Mouse (Mus musculus) limb, embryonic 11.5 days (tissue): ENCODE measurements around the gene Krt16. TPM values are rescaled to one million over a fixed set of nuclear protein-coding genes. Genes with fewer than 3 reads are reported as not detected.
A peak's percentile ranks its signal among the peaks of the same experiment; 100 is the strongest.
"Not testable (repeated sequence)": the region's sequence is repeated elsewhere in the genome, so short reads cannot be mapped to it uniquely, and the experiment has no call there.

Experiments
- ATAC-seq: fragments of 200-750 bp; cut with Nextera tagmentation; 2 replicates; pipeline ENCODE4 v1.8.0; 2017; ENCODE audit warnings: low read depth; ENCODE audit not compliant: insufficient number of reproducible peaks, low FRiP score, low TSS enrichment
- DNase-seq: peaks from one replicate; pipeline ENCODE4 v3.0.0-alpha.2; 2015; ENCODE audit warnings: low spot score
- H3K27ac ChIP-seq: fragments of 300-500 bp; sonication (generic); replicated peaks from 2 replicates; pipeline ENCODE4 v1.5.1; 2014; ENCODE audit warnings: low read depth, mild to moderate bottlenecking, low read length
- H3K27me3 ChIP-seq: fragments of 300-500 bp; sonication (generic); 2 replicates; pipeline ENCODE4 v1.6.1; 2014; ENCODE audit warnings: mild to moderate bottlenecking, low read length, mixed read lengths; ENCODE audit not compliant: control insufficient read depth, insufficient read depth
- H3K36me3 ChIP-seq: fragments of 300-500 bp; sonication (generic); 2 replicates; pipeline ENCODE4 v1.6.1; 2014; ENCODE audit warnings: mild to moderate bottlenecking, low read length, moderate library complexity, mixed read lengths; ENCODE audit not compliant: control insufficient read depth, insufficient read depth
- H3K4me1 ChIP-seq: fragments of 300-500 bp; sonication (generic); 2 replicates; pipeline ENCODE4 v1.6.1; 2014; ENCODE audit warnings: low read length, mixed read lengths; ENCODE audit not compliant: control insufficient read depth, insufficient read depth
- H3K4me2 ChIP-seq: fragments of 300-500 bp; sonication (generic); 2 replicates; pipeline ENCODE4 v1.6.1; 2014; ENCODE audit warnings: low read depth, mild to moderate bottlenecking, moderate library complexity; ENCODE audit not compliant: severe bottlenecking
- H3K4me3 ChIP-seq: fragments of 300-500 bp; sonication (generic); 2 replicates; pipeline ENCODE4 v1.5.1; 2014; ENCODE audit warnings: low read depth, low read length
- H3K9ac ChIP-seq: fragments of 300-500 bp; sonication (generic); 2 replicates; pipeline ENCODE4 v1.6.1; 2014; ENCODE audit warnings: mild to moderate bottlenecking, low read length
- H3K9me3 ChIP-seq: fragments of 300-500 bp; sonication (generic); 2 replicates; pipeline ENCODE4 v1.6.1; 2016; ENCODE audit warnings: low read length; ENCODE audit not compliant: control insufficient read depth
- WGBS: fragments of 180-500 bp; shearing (Covaris S2); extraction: QIAGEN DNeasy Blood & Tissue Kit; methylation state at CpG from one replicate; pipeline ENCODE4 v1.1.7; 2014; 5-methylcytosine and 5-hydroxymethylcytosine counted together
- polyA plus RNA-seq: library from polyadenylated mRNA; unstranded; fragments of >200 nt; fragmentation: Nextera tagmentation; extraction: Ambion mirVana; gene quantifications from 2 replicates; pipeline ENCODE4 v1.2.1, GENCODE M21; 2014

The Krt16 gene
- polyA plus RNA-seq, 1 experiment from 2014 or later = not detected

DNA sequence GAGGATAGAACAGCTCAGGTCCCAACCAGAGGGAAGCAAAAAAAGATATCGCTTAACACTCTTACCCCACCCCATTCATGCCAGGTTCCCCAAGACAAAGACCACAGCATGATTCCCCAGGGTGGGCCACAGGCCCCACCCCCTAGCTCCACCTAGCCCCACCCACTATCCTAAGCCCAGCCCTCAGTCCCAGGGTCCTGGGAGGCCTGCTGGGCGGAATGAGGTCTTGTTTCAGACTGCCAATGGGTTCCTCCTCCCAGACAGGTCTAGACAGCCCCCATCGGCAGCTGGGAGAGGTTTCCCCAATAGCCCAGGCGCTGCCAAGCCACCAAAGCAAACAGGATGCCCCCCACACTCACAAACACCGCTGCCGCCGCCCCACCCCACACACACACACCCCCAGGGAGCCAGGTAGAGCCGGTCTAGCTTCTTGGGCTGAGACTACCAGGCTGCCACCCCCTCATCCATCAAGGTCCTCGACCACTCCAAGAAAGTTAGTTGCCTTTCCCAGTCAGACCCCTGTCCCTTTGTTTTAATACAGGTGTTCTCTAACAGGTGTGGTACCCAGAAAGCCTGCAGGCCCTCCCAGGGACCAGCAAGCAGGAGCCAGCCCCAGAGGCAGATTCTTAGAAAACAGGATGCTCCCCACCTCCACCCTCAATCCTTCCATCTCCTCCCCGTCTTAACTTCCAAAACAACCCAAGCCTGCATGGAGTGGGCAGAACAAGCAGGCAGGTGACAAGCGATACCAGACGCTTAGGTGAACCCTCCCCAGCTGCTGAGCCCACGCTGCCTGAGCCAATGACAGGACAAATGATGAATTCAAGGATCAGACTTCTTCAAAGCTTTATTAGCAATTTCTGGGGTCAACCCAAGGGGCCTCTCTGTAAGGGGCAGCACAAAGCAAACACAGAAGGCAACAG, 13.6 kb upstream of the Krt16 start:
- H3K4me1 ChIP-seq = no peaks in the 10 kb centered on the region
- DNase-seq (peak; percentile 39), ATAC-seq (peak; percentile 46; the same call in 1 of the 2 replicates)
- H3K9me3 ChIP-seq = no peaks in the 10 kb centered on the region
- no peaks in the 10 kb centered on the region for H3K27me3 ChIP-seq
- no peak overlapping the region for H3K9ac ChIP-seq
- 19% methylated on average over 13 of the region's 13 CpGs for WGBS
- no peak overlapping the region for H3K27ac ChIP-seq
- H3K36me3 ChIP-seq = no peaks in the 10 kb centered on the region
- H3K4me3 ChIP-seq = no peak overlapping the region
- no peak overlapping the region for H3K4me2 ChIP-seq

DNA sequence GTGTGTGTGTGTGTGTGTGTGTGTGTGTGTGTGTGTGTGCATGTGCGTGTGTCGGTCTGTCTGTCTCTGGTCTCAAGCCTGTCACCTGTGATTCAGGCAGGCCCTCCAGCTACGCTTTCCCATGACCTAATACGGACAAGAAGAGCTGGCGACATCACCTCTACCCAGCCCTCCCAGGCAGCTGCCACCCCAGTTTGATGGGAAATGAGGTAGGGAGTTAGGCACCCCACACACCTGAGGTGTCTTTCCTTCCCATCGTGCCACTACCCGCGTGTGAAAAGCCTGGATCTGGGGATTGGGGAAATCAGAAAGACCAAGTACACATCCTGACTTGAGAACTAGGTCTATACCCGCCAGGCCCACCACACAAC, 12.5 kb upstream of the Krt16 start:
- no peak overlapping the region for H3K4me2 ChIP-seq
- H3K27ac ChIP-seq = no peak overlapping the region
- no peaks in the 10 kb centered on the region for H3K36me3 ChIP-seq
- 88% methylated on average over 9 of the region's 9 CpGs for WGBS
- H3K4me3 ChIP-seq = no peak overlapping the region
- H3K4me1 ChIP-seq = no peaks in the 10 kb centered on the region
- DNase-seq (no peak), ATAC-seq (no peak)
- H3K9me3 ChIP-seq = no peaks in the 10 kb centered on the region
- H3K27me3 ChIP-seq = no peaks in the 10 kb centered on the region
- no peak overlapping the region for H3K9ac ChIP-seq

DNA sequence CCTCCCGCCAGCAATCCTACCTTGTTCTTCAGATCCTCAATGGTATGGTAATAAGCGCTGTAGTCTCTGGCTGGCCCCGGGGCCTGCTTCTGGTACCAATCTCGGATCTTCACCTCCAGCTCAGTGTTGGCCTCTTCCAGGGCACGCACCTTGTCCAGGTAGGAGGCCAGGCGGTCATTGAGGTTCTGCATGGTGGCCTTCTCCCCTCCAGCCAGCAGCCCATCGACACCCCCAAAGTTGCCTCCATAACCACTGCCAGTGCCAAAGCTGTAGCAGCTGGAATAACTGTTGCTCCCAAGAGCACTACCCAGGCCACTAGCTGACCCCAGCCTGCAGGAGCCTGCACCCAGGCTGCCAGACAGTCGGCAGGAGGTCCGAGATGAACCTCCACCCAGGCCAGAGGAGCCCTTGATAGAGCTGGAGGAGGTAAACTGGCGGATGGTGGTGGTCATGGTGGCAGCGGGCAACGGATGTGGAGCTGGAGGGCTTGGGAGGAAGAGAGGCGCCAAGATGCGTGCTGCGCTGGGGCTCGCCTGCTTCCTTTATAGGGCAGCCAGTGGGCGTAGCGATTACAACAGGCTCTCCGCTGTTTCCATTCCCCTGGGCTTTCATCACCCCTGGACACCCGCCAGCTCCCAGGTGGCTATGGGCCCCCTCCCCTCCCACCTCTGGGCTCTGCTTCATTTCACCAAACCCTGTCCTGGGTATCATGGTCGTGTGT, 12.0 kb upstream of the Krt16 start, which contains the start of gene Krt17:
TSS of gene Krt17 (minus strand) at position 516 of the 721 bp plus-strand sequence.
- H3K27me3 ChIP-seq = no peaks in the 10 kb centered on the region

GRCm38 (mm10) chr11:100259079-100259478, 10.4 kb upstream of the Krt16 start:
- WGBS = 93% methylated on average over 9 of the region's 9 CpGs
- no peaks in the 10 kb centered on the region for H3K9me3 ChIP-seq
- ATAC-seq = no peak

More for the DNA sequence above, 12.0 kb upstream of the Krt16 start, which contains the start of gene Krt17:
- Histone ChIP-seq H3K9me3 (no peaks in the 10 kb centered on the region), H3K4me2 (no peak within 1 kb of the TSS), H3K4me1 (no peaks in the 10 kb centered on the region), H3K9ac (no peak within 1 kb of the TSS), H3K36me3 (no peaks in the 10 kb centered on the region), H3K4me3 (no peak within 1 kb of the TSS), H3K27ac (no peak within 1 kb of the TSS)
- ATAC-seq (no peak), DNase-seq (no peak)
- WGBS = 83% methylated on average over 21 of the region's 21 CpGs

DNA sequence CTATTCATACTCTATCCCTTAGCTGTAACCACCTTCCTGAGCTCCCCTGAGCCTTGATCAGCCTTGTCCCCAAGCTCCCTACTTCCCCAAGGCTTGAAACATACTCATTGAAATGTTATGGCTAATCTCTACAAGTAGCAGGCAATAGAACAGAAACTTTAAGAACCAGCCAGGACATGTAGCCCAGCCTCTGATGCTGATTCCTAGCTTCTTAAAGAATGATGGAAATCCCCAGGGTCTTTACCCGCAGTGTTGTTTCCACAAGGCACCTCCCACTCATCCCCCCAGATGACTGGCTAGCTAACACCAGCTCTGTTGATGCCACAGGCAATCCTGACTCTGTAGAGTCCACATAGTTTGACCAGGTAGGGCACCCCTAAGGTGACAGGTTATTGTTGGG, 9.3 kb upstream of the Krt16 start:
- H3K36me3 ChIP-seq = no peaks in the 10 kb centered on the region
- H3K27me3 ChIP-seq = no peaks in the 10 kb centered on the region
- no peak overlapping the region for H3K27ac ChIP-seq
- H3K9ac ChIP-seq = no peak overlapping the region
- no peaks in the 10 kb centered on the region for H3K4me1 ChIP-seq
- no peak for DNase-seq
- 91% methylated on average over 1 of the region's 1 CpGs for WGBS
- H3K9me3 ChIP-seq = no peaks in the 10 kb centered on the region
- H3K4me3 ChIP-seq = no peak overlapping the region
- no peak overlapping the region for H3K4me2 ChIP-seq
- ATAC-seq = no peak

More at GRCm38 (mm10) chr11:100259079-100259478, 10.4 kb upstream of the Krt16 start:
- H3K4me3 ChIP-seq = no peak overlapping the region
- DNase-seq = no peak
- no peaks in the 10 kb centered on the region for H3K4me1 ChIP-seq
- H3K9ac ChIP-seq = no peak overlapping the region
- no peaks in the 10 kb centered on the region for H3K27me3 ChIP-seq
- H3K4me2 ChIP-seq = no peak overlapping the region
- H3K36me3 ChIP-seq = no peaks in the 10 kb centered on the region
- H3K27ac ChIP-seq = no peak overlapping the region

DNA sequence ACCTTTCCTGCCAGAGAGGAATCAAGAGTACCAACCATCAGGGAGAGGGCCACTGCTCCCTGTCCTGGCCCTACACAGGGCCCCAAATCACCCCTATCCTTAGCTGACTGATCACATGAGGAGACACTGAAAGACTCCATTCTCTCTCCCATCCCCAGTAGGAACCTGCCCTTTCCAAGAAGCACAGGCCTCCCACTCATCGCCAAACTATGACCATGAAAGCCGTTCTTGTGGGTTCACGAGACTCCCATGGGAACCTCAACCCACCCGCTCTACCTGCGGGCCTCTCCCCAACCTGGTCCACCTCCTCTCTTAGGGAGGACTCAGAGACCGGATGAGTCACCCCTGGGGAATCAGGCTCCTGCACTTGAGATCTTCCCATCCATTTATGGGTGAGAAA, 6.8 kb upstream of the Krt16 start:
- 94% methylated on average over 6 of the region's 6 CpGs for WGBS
- Histone ChIP-seq H3K4me3 (no peak overlapping the region), H3K9me3 (no peaks in the 10 kb centered on the region), H3K4me1 (no peaks in the 10 kb centered on the region), H3K27ac (no peak overlapping the region), H3K27me3 (no peaks in the 10 kb centered on the region), H3K4me2 (no peak overlapping the region), H3K36me3 (no peaks in the 10 kb centered on the region), H3K9ac (no peak overlapping the region)
- no peak for ATAC-seq
- DNase-seq = no peak

DNA sequence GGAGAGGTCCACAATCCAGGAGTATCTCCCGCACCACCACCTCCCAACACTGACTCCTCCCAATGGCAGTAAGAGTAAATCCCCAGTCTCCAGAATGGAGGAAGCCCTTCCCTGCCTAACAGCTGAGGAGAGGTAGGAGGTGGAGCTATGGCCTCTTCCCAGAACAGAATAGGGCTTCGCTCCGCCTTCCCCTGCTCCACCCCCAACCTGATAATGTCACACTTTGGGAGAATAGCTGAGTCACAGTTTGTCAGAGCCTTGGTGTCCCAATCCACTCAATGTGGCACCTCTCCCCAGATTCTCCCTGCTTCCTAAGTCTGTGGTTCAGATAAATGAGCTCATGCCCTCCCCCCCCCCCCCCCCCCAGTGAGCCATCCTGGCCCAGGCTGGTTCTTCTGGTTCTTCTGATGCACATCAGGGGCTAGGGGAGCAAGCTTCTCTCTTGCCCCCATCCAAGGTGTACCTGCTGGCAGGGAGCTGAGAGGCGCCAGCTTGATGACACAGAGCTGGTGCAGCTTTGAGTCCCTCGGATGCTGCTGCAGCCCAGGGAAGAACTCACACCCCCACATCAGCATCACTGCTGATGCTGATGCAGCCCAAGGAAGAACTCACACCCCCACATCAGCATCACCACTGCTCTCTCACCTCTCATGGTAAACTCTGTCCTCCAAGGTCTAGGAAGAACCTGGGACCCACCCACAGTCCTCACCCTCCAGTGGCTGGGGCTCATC, 5.8 kb upstream of the Krt16 start:
- H3K27me3 ChIP-seq = no peaks in the 10 kb centered on the region
- H3K9ac ChIP-seq = no peak overlapping the region
- no peak overlapping the region for H3K4me3 ChIP-seq
- no peaks in the 10 kb centered on the region for H3K9me3 ChIP-seq
- no peak overlapping the region for H3K4me2 ChIP-seq
- ATAC-seq = no peak
- 57% methylated on average over 5 of the region's 5 CpGs for WGBS
- DNase-seq = no peak
- H3K4me1 ChIP-seq = no peaks in the 10 kb centered on the region
- H3K36me3 ChIP-seq = no peaks in the 10 kb centered on the region
- H3K27ac ChIP-seq = no peak overlapping the region

DNA sequence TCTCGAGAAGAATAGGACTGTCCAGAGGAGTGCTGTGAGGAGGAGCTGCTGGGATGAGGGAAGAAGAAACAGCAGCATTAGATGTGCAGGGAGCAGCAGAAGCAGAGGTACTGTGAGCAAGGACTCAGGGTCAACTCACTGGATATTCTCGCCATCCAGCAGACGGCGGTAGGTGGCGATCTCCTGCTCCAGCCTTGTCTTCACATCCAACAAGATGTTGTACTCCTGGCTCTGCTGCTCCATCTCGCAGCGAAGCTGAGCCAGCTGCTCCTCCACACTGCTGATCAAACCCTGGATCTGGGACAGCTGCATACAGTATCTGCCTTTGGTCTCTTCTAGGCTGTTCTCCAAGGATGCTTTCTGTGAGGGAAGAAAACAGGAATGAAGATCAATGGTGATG, 2.2 kb downstream of the Krt16 start:
- not testable (repeated sequence) for H3K27me3 ChIP-seq, H3K9me3 ChIP-seq, H3K4me1 ChIP-seq, H3K27ac ChIP-seq, ATAC-seq, DNase-seq, H3K9ac ChIP-seq, H3K4me2 ChIP-seq, H3K36me3 ChIP-seq, H3K4me3 ChIP-seq
- whole genome bisulfite sequencing = 65% methylated on average over 7 of the region's 7 CpGs
